Mouse (Mus musculus) E14TG2a.4 (cell line): ENCODE measurements around the gene Prss22.

Source experiments
- CTCF ChIP-seq: conservative IDR thresholded peaks from 2 replicates; pipeline ENCODE4 v1.5.1; 2014; ENCODE audit warnings: low read length
- POU5F1 ChIP-seq: IDR thresholded peaks from 2 replicates; pipeline ENCODE4 v1.6.1; 2014; ENCODE audit warnings: low read length, borderline replicate concordance

GRCm38 (mm10) chr17:23982912-23983311, 15.0 kb downstream of the Prss22 start:
- TF ChIP-seq CTCF: no peak
- TF ChIP-seq POU5F1: no peak
